Mouse (Mus musculus): ENCODE measurements around the gene Ptbp1.

- no peak for TF ChIP-seq TAL1 (IDR thresholded peaks at IDR 0.05; ENCODE audit: low read length)
- no peak for TF ChIP-seq GATA1 (IDR thresholded peaks at IDR 0.05; ENCODE audit: low read length)
Observed at GRCm38 (mm10) chr10:79817111-79817510, 37.1 kb upstream of the Ptbp1 start.

Data from erythroblast, embryonic 14.5 days (primary cell).